Mouse (Mus musculus) heart, embryonic 13.5 days (tissue): ENCODE measurements at regions not wholly inside any gene's neighbourhood (a gene's known extent, or its start where the extent isn't known, plus 50 kb on each side); places are given as distances from the start of the nearest gene placed in this dataset.

Experiments
- ATAC-seq: fragments of 200-750 bp; cut with Nextera tagmentation; 2 replicates; pipeline ENCODE4 v1.8.0; 2017; ENCODE audit warnings: moderate TSS enrichment; ENCODE audit not compliant: insufficient number of reproducible peaks, low FRiP score, low TSS enrichment; ENCODE audit errors: extremely low read depth
- H3K27ac ChIP-seq: fragments of 300-500 bp; sonication (generic); replicated peaks from 2 replicates; pipeline ENCODE4 v1.5.1; 2015; ENCODE audit warnings: moderate library complexity, mild to moderate bottlenecking, inconsistent platforms
- H3K27me3 ChIP-seq: fragments of 300-500 bp; sonication (generic); replicated peaks from 2 replicates; pipeline ENCODE4 v1.6.1; 2015; ENCODE audit warnings: mild to moderate bottlenecking, inconsistent platforms
- H3K36me3 ChIP-seq: fragments of 300-500 bp; sonication (generic); 2 replicates; pipeline ENCODE4 v1.6.1; 2015; ENCODE audit warnings: mild to moderate bottlenecking, inconsistent platforms
- H3K4me1 ChIP-seq: fragments of 300-500 bp; sonication (generic); 2 replicates; pipeline ENCODE4 v1.6.1; 2015; ENCODE audit warnings: inconsistent platforms
- H3K4me2 ChIP-seq: fragments of 300-500 bp; sonication (generic); 2 replicates; pipeline ENCODE4 v1.6.1; 2015; ENCODE audit warnings: inconsistent platforms, mild to moderate bottlenecking, moderate library complexity
- H3K4me3 ChIP-seq: fragments of 300-500 bp; sonication (generic); 2 replicates; pipeline ENCODE4 v1.5.1; 2015; ENCODE audit warnings: moderate library complexity, mild to moderate bottlenecking, inconsistent platforms
- H3K9ac ChIP-seq: fragments of 300-500 bp; sonication (generic); 2 replicates; pipeline ENCODE4 v1.6.1; 2015; ENCODE audit warnings: inconsistent platforms, mild to moderate bottlenecking, moderate library complexity
- H3K9me3 ChIP-seq: fragments of 300-500 bp; sonication (generic); 2 replicates; pipeline ENCODE4 v1.6.1; 2016; ENCODE audit warnings: inconsistent platforms
- WGBS: fragments of 180-500 bp; shearing (Covaris S2); methylation state at CpG from one replicate; pipeline ENCODE4 v1.1.7; 2015; ENCODE audit warnings: mixed read lengths; 5-methylcytosine and 5-hydroxymethylcytosine counted together

DNA sequence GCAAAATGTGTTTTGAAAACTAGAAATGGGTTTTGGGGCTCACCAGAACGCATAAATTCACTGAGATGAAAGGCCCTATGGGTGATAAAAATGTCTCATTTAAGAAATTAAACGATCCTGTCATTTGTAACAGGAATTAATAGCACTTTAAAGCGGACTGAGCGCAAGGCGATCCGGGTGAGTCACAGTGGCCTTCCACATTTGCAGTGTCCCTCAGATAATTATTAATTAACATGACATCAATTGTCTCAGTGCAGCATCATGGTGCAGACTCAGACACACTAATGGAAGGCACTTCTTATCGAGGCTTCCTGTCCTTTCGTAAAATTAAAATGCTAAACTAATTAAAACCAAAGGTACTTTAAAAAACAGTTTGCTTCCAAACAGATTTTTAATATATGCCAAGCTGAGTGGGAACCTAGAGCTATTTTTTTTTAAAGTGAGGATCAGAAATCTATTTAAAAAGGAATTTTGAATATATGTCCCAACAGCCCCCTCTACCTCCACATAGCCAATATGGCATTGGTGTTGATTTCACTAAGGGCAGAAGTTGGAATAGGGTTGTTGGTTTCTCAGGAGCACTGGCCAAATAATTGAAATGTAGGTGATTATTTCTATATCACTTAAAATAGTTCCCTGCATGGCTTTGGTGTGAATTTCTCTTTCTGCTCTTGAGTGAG lies 262.0 kb upstream of the Id2 start:
- Histone ChIP-seq H3K4me1 (no peaks in the 10 kb centered on the region), H3K4me3 (no peak overlapping the region), H3K9ac (no peak overlapping the region), H3K9me3 (no peaks in the 10 kb centered on the region), H3K27ac (no peak overlapping the region), H3K27me3 (no peaks in the 10 kb centered on the region), H3K4me2 (no peak overlapping the region), H3K36me3 (no peaks in the 10 kb centered on the region)
- 84% methylated on average over 8 of the region's 8 CpGs for WGBS
- no peak for ATAC-seq

- Histone ChIP-seq H3K27ac (no peak overlapping the region), H3K9me3 (no peaks in the 10 kb centered on the region), H3K4me2 (no peak overlapping the region), H3K36me3 (no peaks in the 10 kb centered on the region), H3K4me1 (no peaks in the 10 kb centered on the region), H3K4me3 (no peak overlapping the region), H3K27me3 (no peaks in the 10 kb centered on the region), H3K9ac (no peak overlapping the region)
- ATAC-seq = no peak
- WGBS = 52% methylated on average over 2 of the region's 2 CpGs
These were observed 259.8 kb upstream of the Id2 start for GRCm38 (mm10) chr12:25356774-25357173.

- H3K36me3 ChIP-seq = no peaks in the 10 kb centered on the region
- no peak overlapping the region for H3K4me3 ChIP-seq
- ATAC-seq = no peak
- no peaks in the 10 kb centered on the region for H3K9me3 ChIP-seq
- no peak overlapping the region for H3K4me2 ChIP-seq
- no peaks in the 10 kb centered on the region for H3K27me3 ChIP-seq
- H3K4me1 ChIP-seq = no peaks in the 10 kb centered on the region
- WGBS = 57% methylated on average over 1 of the region's 1 CpGs
- no peak overlapping the region for H3K9ac ChIP-seq
- H3K27ac ChIP-seq = no peak overlapping the region
These were observed 258.3 kb upstream of the Id2 start for GRCm38 (mm10) chr12:25355217-25355616.

GRCm38 (mm10) chr12:25353402-25353896 lies 256.5 kb upstream of the Id2 start:
- H3K4me1 ChIP-seq = no peaks in the 10 kb centered on the region
- no peak overlapping the region for H3K27ac ChIP-seq
- no peak overlapping the region for H3K4me3 ChIP-seq
- WGBS = 85% methylated on average over 10 of the region's 10 CpGs
- H3K4me2 ChIP-seq = no peak overlapping the region
- no peak overlapping the region for H3K9ac ChIP-seq
- no peaks in the 10 kb centered on the region for H3K36me3 ChIP-seq
- H3K27me3 ChIP-seq = no peaks in the 10 kb centered on the region
- ATAC-seq = no peak
- no peaks in the 10 kb centered on the region for H3K9me3 ChIP-seq

GRCm38 (mm10) chr12:25352160-25352559 lies 255.2 kb upstream of the Id2 start:
- Histone ChIP-seq H3K36me3 (no peaks in the 10 kb centered on the region), H3K9ac (no peak overlapping the region), H3K4me3 (no peak overlapping the region), H3K27ac (no peak overlapping the region), H3K4me2 (no peak overlapping the region), H3K4me1 (no peaks in the 10 kb centered on the region), H3K27me3 (no peaks in the 10 kb centered on the region), H3K9me3 (no peaks in the 10 kb centered on the region)
- ATAC-seq = no peak

- H3K9me3 ChIP-seq = no peaks in the 10 kb centered on the region
- no peak overlapping the region for H3K27ac ChIP-seq
- H3K4me2 ChIP-seq = no peak overlapping the region
- 0 out of 2 replicates have a peak, but pooled peaks cover 3% of the 10 kb centered on the region for H3K4me1 ChIP-seq
- ATAC-seq = no peak
- H3K36me3 ChIP-seq = no peaks in the 10 kb centered on the region
- H3K9ac ChIP-seq = no peak overlapping the region
- 84% methylated on average over 17 of the region's 17 CpGs for WGBS
- H3K27me3 ChIP-seq = no peaks in the 10 kb centered on the region
- no peak overlapping the region for H3K4me3 ChIP-seq
These were observed 247.4 kb upstream of the Id2 start for GRCm38 (mm10) chr12:25344354-25344753.

- no peak overlapping the region for H3K4me3 ChIP-seq
- no peaks in the 10 kb centered on the region for H3K27me3 ChIP-seq
- no peak overlapping the region for H3K27ac ChIP-seq
- H3K4me1 ChIP-seq = peaks cover 13% of the 10 kb centered on the region; the same call in 1 of the 2 replicates
- WGBS = 77% methylated on average over 1 of the region's 1 CpGs
- no peak for ATAC-seq
- no peak overlapping the region for H3K9ac ChIP-seq
- H3K9me3 ChIP-seq = no peaks in the 10 kb centered on the region
- no peak overlapping the region for H3K4me2 ChIP-seq
- no peaks in the 10 kb centered on the region for H3K36me3 ChIP-seq
These were observed 241.8 kb upstream of the Id2 start for GRCm38 (mm10) chr12:25338771-25339170.

DNA sequence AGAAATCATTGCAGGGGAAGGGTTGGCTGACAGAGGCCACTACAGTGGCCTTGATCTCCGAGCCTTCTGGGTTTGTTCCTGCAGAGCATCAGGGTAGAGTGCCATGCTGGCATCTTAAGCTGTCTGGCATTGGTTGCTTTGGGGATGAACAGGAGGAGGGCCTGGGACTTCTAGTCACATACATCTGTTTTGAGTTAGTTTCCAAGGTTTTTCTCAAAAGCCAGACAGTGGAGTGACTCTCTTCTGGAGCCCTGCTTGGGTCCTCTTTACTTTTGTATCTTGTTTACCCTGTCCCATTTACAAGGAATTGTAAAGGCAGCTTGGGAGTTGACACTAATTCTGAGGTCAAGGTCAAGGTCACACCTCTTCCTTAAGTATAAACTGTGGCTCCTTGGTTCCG lies 239.0 kb upstream of the Id2 start:
- H3K9me3 ChIP-seq = no peaks in the 10 kb centered on the region
- H3K4me1 ChIP-seq = peaks cover 13% of the 10 kb centered on the region; the same call in 1 of the 2 replicates
- H3K27ac ChIP-seq = no peak overlapping the region
- no peak overlapping the region for H3K9ac ChIP-seq
- WGBS = 57% methylated on average over 2 of the region's 2 CpGs
- no peak overlapping the region for H3K4me2 ChIP-seq
- H3K27me3 ChIP-seq = no peaks in the 10 kb centered on the region
- H3K36me3 ChIP-seq = no peaks in the 10 kb centered on the region
- ATAC-seq = no peak
- H3K4me3 ChIP-seq = no peak overlapping the region

GRCm38 (mm10) chr12:25335069-25335468 lies 238.1 kb upstream of the Id2 start:
- no peak for ATAC-seq
- Histone ChIP-seq H3K9ac (no peak overlapping the region), H3K4me3 (no peak overlapping the region), H3K9me3 (no peaks in the 10 kb centered on the region), H3K27ac (no peak overlapping the region), H3K36me3 (no peaks in the 10 kb centered on the region), H3K4me2 (no peak overlapping the region), H3K4me1 (peaks cover 19% of the 10 kb centered on the region), H3K27me3 (no peaks in the 10 kb centered on the region)
- 78% methylated on average over 5 of the region's 5 CpGs for WGBS

GRCm38 (mm10) chr12:25332384-25333035 lies 235.6 kb upstream of the Id2 start:
- no peak for ATAC-seq
- Histone ChIP-seq H3K9me3 (no peaks in the 10 kb centered on the region), H3K27me3 (no peaks in the 10 kb centered on the region), H3K9ac (no peak overlapping the region), H3K4me2 (no peak overlapping the region), H3K4me1 (peaks cover 26% of the 10 kb centered on the region), H3K36me3 (no peaks in the 10 kb centered on the region), H3K4me3 (no peak overlapping the region), H3K27ac (no peak overlapping the region)
- WGBS = 81% methylated on average over 11 of the region's 11 CpGs

- H3K9me3 ChIP-seq = no peaks in the 10 kb centered on the region
- H3K4me3 ChIP-seq = no peak overlapping the region
- ATAC-seq = peak; percentile 75; the same call in 1 of the 2 replicates
- H3K36me3 ChIP-seq = no peaks in the 10 kb centered on the region
- H3K4me2 ChIP-seq = no peak overlapping the region
- peak overlapping the region; percentile 73 for H3K27ac ChIP-seq
- H3K27me3 ChIP-seq = no peaks in the 10 kb centered on the region
- H3K4me1 ChIP-seq = peaks cover 24% of the 10 kb centered on the region
- H3K9ac ChIP-seq = no peak overlapping the region
- WGBS = 13% methylated on average over 5 of the region's 5 CpGs
These were observed 233.2 kb upstream of the Id2 start for GRCm38 (mm10) chr12:25330004-25330708.
